Mouse (Mus musculus): ENCODE measurements around the gene Kdm8.

The Kdm8 gene

DNA sequence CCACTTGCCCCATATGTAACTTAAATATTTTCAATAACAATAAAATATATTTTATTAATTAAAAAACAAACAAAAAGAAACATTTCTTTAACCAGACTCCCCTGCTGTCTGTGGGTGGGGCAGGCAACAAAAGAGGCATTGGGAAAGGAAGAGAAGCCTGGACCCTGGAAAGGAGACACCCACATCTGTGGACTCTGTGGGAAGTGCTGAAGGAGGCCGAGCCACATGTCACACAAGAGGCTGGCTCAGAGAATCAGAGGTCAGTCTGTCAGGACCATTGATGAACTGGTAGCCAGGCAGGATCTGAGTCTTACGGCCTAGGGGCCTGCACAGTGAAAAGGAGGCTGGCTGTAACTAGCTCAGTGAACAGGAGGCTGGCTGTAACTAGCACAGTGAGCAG, 17.7 kb downstream of the Kdm8 start:
- no peak for DNase-seq (ENCODE audit: low spot score)

DNA sequence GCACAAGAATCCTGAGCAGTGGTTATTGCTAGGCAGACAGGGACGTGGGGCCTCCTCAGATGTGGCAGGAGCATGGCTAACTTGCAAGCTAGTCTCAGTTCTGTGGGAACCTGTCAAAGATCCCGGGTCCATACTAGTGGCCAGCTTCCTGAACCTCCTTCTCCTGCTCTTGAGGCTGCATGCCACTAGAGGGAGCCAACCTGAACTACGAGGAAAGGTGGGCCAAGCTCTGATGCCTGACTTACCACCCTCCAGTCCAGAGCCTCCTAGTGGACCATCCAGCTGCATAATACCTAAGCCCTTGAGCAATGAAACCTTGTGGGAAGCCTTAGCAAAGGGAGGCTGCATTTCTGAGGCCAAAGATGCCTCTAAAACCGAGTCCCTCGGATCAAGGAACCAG, 25.5 kb downstream of the Kdm8 start:
- DNase-seq (ENCODE audit: low spot score), result peak; percentile 62

GRCm38 (mm10) chr7:125470901-125471300, 26.4 kb downstream of the Kdm8 start:
- no peak for DNase-seq (ENCODE audit: low spot score)

GRCm38 (mm10) chr7:125471991-125472741, 27.7 kb downstream of the Kdm8 start:
- DNase-seq (ENCODE audit: low spot score), result peak; percentile 63

DNA sequence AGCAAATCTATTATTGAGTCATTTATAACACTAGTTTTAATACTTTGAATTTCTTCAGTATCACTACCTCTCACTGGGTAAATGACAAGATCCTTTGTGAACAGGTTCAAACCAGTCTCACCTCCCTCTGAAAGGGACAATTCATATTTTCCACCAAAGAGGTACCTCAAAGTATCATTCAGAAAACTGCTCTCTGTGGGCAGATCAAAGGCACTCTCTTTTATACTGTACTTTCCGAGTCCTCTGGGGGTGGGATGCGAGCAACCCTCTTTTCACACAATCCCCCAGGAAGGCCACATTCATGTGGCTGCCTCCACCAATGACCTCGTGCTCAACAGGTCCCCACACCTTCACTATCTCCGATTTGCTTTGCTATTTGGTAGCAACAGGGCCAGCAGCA, 30.1 kb downstream of the Kdm8 start:
- DNase-seq (ENCODE audit: low spot score), result no peak

GRCm38 (mm10) chr7:125475601-125476251, 31.2 kb downstream of the Kdm8 start:
- DNase-seq (ENCODE audit: low spot score), result no peak

DNA sequence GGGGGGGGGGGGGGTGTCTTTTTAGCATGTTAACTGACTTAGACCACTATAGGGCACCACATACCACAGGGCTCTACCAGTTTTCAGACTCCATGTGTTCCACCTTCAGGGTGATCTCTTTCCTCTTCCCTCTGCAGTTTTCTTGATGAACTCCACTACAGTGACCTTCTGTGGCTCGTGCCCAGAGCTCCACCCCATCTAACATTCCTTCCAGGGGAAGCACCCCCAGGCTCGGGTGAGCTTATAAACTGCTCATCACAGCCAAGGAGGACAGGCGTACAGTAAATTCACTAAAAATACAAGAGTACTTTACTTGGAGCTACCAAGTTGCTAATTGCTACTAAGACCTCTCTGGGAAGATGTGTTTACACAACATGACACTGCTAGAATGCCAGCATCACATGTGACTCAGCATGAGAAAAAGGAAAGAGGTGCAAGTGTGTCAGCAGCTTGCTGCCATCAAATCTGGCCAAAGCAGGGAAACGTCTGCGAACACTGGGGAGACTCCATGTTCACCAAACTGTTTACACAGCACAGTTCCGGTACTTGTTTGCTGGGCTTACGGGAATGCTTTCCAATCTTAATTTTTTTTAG, 34.0 kb downstream of the Kdm8 start:
- no peak for DNase-seq (ENCODE audit: low spot score)

- DNase-seq (ENCODE audit: low spot score), result no peak
These were observed 36.0 kb downstream of the Kdm8 start for GRCm38 (mm10) chr7:125480518-125480917.

DNA sequence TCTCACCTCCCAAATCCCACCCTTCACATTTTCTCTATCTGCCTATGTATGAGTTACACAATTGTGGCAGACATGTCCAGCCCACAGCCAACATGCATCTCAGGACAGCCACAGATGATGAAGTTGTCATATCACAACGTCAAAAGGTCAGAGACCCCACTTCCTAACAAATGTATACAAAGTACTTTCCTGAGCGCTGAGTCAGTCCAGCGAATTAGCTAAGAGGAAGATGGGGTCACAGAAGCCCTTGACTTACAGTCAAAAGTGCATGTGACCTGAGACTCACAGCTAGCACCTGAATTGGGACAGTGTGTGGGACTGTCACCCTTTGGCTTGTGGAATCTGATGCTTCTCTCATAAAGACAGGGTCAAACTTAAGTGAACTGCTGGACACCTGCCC, 37.9 kb downstream of the Kdm8 start:
- no peak for DNase-seq (ENCODE audit: low spot score)

DNA sequence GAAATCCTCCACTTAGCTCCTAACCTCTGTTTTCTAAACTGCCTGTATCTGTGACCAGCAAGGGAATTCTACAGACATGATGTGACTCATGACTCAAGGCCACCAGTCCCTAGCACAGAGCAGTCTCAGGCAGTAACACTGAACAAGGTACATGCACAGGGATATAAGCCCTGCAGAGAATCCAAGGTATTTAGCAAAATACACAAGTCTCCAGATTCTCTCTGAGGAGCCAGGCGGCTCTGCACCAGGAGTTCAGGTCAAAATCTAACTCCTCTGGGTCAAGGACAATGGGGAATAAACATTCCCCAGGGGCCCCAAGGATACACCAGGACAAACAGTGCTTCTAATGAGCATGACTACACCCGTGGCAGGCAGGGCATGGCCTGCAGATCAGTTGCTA, 38.4 kb downstream of the Kdm8 start:
- no peak for DNase-seq (ENCODE audit: low spot score)

- DNase-seq (ENCODE audit: low spot score), result no peak
These were observed 40.3 kb downstream of the Kdm8 start for GRCm38 (mm10) chr7:125484791-125485190.

DNA sequence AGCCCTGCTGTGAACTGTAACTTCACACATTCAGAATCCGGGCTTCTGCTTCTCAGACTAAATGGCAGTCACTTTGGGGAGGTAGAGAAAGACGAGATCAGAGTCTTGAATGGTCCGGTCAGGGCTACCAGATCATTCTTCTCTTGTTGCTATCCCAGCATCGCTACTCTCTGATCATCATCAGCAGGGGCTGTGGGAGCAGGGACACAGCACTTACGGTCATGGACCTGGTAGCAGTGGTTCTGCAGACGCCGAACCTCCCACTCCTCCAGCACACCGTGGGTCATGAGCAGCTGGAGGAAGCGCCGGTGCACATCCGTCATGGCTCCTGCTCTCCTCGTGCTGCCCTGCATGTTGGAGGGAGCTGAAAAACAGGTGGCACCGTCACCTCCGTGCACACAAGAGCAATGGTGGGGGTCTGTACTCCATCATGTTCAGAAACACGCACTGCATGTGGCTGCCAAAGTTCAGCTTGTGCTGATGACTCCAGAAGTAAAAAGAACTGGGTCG, 41.7 kb downstream of the Kdm8 start:
- DNase-seq (ENCODE audit: low spot score), result no peak

DNA sequence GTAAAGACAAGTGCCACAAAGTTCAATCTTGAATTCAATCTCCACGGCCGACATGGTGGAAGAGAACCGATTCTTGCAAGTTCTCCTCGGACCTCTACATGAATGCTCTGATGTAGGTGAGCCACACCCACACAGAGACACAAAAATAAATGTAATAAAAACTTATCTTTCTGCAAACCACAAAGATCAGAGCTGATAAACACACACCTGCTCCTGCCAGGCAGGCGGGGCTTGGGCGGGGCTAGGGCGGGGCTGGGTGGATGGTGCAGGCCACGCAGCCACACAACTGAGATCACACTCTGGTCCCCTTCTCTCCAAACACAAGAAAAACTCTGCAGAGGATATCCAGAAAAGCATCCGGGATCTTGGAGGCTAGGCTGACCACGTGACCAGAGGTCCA, 42.6 kb downstream of the Kdm8 start:
- DNase-seq (ENCODE audit: low spot score), result no peak

DNA sequence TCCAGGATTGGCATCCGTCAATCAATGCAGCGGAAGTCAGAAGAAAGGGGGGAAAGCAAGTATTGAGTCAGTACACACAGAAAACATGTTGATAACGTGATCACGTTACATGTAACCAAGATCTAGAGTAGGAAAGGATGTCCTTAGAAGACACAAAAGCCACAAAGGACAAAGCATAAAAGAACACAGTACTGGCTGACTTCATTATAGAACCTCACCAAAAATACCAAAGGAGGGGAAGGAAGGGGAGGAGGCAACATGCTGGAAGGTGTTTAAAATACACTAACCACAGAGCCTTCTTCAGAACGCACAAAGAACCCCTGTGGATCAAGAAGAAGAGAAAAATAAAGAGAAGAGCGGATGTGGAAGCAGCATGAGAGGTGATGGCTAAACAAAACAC, 44.2 kb downstream of the Kdm8 start:
- no peak for DNase-seq (ENCODE audit: low spot score)

DNA sequence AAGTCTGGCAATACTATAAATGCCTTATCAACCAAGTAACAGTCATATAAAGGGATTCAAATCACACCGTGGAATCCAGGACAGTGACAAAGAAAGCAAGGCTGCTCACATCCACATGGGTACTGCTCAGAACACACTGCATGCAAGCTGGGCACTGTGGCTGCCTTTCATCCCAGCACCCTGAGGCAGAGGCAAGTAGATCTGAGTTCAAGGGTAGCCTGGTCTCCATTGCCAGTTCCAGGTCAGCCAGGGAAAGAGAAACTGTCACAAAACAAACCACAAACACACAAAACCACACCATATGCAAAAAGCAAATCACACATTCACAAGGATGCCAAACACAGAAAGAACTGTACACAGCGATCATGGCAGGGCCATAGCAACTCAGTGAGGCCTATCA, 45.2 kb downstream of the Kdm8 start:
- no peak for DNase-seq (ENCODE audit: low spot score)

GRCm38 (mm10) chr7:125490947-125491735, 46.7 kb downstream of the Kdm8 start, which contains the start of gene Nsmce1:
Gene Nsmce1, minus strand, starts transcription at chr7:125491596.
- DNase-seq (ENCODE audit: low spot score), result peak; percentile 85

DNA sequence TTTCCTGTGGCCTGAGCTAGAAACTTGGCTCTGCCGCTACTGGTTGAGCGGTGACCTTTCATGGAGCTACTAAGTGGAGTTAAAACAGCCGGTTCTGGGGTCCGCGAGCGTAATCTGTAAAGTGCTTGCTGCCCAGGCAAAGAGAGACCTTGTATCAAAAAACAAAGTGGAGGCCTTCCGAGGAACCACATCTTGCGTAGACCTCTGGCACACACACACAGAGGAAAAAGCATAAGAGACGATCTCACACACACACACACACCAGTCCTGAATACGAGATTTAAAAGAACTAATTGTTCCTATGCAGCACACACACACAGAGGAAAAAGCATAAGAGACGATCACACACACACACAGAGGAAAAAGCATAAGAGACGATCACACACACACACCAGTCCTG, 47.3 kb downstream of the Kdm8 start:
- DNase-seq (ENCODE audit: low spot score), result no peak

DNA sequence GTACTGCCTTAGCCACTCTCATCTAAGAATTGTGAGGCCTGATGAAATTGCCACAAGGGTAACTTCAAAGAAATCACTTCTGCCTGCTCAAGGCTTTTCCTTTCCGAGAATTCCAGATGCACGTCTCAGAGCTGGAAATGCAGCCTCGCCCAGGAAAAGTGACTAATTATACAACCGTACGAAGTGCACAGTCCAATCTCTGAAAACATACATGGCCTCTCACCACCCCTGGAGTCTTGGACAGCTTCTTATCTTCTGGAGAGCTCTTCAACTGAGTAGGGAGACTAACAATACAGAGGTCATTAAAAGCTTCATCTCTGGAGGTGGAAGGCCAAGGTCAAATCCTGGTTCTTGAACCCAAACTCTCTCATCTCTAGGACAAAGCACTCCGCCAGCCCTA, 48.1 kb downstream of the Kdm8 start:
- DNase-seq (ENCODE audit: low spot score), result no peak

GRCm38 (mm10) chr7:125495864-125496440, 51.5 kb downstream of the Kdm8 start:
- no peak for DNase-seq (ENCODE audit: low spot score)

DNA sequence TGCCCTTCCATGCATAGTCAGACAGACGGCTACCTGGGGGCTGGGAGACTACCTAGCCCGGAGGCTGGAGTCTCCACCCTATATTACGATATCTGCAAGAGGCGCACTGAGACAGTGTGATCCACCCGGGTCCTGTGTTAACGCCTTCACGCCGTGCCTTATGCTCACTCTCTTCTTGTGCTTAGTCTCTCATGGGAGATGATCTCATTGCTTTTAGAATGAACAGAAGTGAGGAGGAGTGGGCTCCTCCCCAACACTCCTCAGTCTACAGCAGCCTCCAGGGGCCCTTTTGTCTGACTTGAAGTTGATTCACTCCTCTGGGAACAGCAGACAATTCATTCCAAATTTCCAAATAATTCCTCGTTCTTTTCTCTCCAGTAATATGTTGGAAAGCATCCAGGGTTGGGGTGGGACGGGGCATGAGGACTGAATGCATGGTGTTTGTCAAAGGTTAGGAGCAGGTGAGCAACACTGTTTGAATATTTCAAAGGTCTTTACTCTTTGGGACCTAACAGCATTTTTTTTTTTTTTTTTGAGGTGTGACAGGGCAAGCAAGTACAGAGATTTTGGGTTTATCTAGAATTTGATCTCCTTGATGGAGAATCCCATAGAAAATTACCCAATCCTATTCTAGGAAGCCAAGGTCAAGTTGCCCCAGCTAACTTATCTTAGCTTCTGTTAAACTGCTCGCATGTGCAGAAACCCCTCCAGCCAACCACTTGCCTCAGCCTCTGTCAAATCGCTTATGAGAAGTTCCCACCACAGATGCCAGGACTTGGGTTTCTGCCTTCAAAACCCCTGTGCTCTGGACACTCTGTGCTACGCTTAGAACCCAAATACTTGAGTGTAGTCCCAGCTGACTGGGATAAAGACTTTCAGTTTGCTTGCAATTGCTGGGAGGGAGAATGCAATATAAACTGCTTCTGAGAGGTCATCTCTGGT, 55.7 kb downstream of the Kdm8 start:
- no peak for DNase-seq (ENCODE audit: low spot score)

GRCm38 (mm10) chr7:125500879-125501278, 56.4 kb downstream of the Kdm8 start:
- DNase-seq (ENCODE audit: low spot score), result no peak
